Mouse (Mus musculus): ENCODE results near the gene Lrmda. TPM values are rescaled to one million over a fixed set of nuclear protein-coding genes. Genes with fewer than 3 reads are reported as not detected.

Gene Lrmda
- polyA plus RNA-seq, 1 experiment from 2014 or later = 0.33 TPM

GRCm38 (mm10) chr14:22192185-22192584, 172.7 kb downstream of the Lrmda start:
- Histone ChIP-seq H3K4me1 (0 out of 2 replicates have a peak, but pooled peaks cover 11% of the 10 kb centered on the region), H3K9me3 (no peaks in the 10 kb centered on the region), H3K4me2 (replicated peaks) (no peak overlapping the region), H3K9ac (no peak overlapping the region), H3K36me3 (no peaks in the 10 kb centered on the region), H3K27ac (no peak overlapping the region), H3K4me3 (no peak overlapping the region), H3K27me3 (replicated peaks) (no peaks in the 10 kb centered on the region)
- WGBS = 72% methylated on average over 9 of the region's 9 CpGs
- no peak for ATAC-seq (ENCODE audit: low FRiP score, low read depth)

- Histone ChIP-seq H3K27ac (no peak overlapping the region), H3K36me3 (no peaks in the 10 kb centered on the region), H3K27me3 (replicated peaks) (no peaks in the 10 kb centered on the region), H3K4me3 (no peak overlapping the region), H3K9ac (no peak overlapping the region), H3K4me1 (no peaks in the 10 kb centered on the region), H3K4me2 (replicated peaks) (no peak overlapping the region), H3K9me3 (no peaks in the 10 kb centered on the region)
- WGBS = 63% methylated on average over 11 of the region's 11 CpGs
- ATAC-seq (ENCODE audit: low FRiP score, low read depth) = no peak
Measured at GRCm38 (mm10) chr14:22198021-22198420, 178.5 kb downstream of the Lrmda start.

- WGBS = 83% methylated on average over 12 of the region's 12 CpGs
- no peak overlapping the region for H3K4me2 ChIP-seq (replicated peaks)
- H3K9me3 ChIP-seq = no peaks in the 10 kb centered on the region
- no peak overlapping the region for H3K9ac ChIP-seq
- H3K27me3 ChIP-seq (replicated peaks) = no peaks in the 10 kb centered on the region
- no peaks in the 10 kb centered on the region for H3K4me1 ChIP-seq
- H3K4me3 ChIP-seq = no peak overlapping the region
- ATAC-seq (ENCODE audit: low FRiP score, low read depth) = no peak
- no peaks in the 10 kb centered on the region for H3K36me3 ChIP-seq
- H3K27ac ChIP-seq = no peak overlapping the region
Measured at GRCm38 (mm10) chr14:22198641-22199425, 179.3 kb downstream of the Lrmda start.

- no peak for ATAC-seq (ENCODE audit: low FRiP score, low read depth)
Measured at GRCm38 (mm10) chr14:22201667-22202066, 182.2 kb downstream of the Lrmda start.

GRCm38 (mm10) chr14:22210601-22211000, 191.1 kb downstream of the Lrmda start:
- H3K36me3 ChIP-seq = no peaks in the 10 kb centered on the region
- H3K9ac ChIP-seq = no peak overlapping the region
- H3K4me3 ChIP-seq = no peak overlapping the region
- H3K27me3 ChIP-seq (replicated peaks) = peaks cover 7% of the 10 kb centered on the region; the same call in 1 of the 2 replicates
- H3K27ac ChIP-seq = no peak overlapping the region
- 87% methylated on average over 1 of the region's 1 CpGs for WGBS
- peaks cover 8% of the 10 kb centered on the region; the same call in 1 of the 2 replicates for H3K4me1 ChIP-seq
- ATAC-seq (ENCODE audit: low FRiP score, low read depth) = no peak
- H3K4me2 ChIP-seq (replicated peaks) = no peak overlapping the region
- no peaks in the 10 kb centered on the region for H3K9me3 ChIP-seq

More at GRCm38 (mm10) chr14:22201667-22202066, 182.2 kb downstream of the Lrmda start:
- H3K9ac ChIP-seq = no peak overlapping the region
- no peak overlapping the region for H3K27ac ChIP-seq
- 20% methylated on average over 2 of the region's 2 CpGs for WGBS
- no peak overlapping the region for H3K4me2 ChIP-seq (replicated peaks)
- no peaks in the 10 kb centered on the region for H3K9me3 ChIP-seq
- no peaks in the 10 kb centered on the region for H3K4me1 ChIP-seq
- no peaks in the 10 kb centered on the region for H3K36me3 ChIP-seq
- no peaks in the 10 kb centered on the region for H3K27me3 ChIP-seq (replicated peaks)
- H3K4me3 ChIP-seq = no peak overlapping the region

DNA sequence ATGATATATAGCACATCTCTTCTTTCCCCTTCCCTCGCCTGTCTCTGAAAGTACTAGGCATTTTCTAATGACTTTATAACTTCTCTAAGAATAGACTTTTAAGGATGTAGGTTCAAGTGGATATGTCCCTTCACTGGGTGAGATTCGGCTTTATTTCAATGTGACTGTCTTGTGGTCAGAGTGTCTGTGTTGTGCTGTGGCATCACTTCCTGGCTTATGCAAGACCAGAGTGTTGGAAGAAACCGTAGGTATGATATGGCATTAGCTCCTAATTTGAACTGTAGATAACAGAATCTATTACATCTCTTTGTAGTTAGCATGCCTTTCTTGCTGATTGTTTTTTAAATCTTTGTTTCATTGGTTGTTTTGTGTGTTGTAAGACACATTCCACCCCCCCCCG, 198.7 kb downstream of the Lrmda start:
- H3K4me2 ChIP-seq (replicated peaks) = no peak overlapping the region
- H3K36me3 ChIP-seq = no peaks in the 10 kb centered on the region
- H3K4me3 ChIP-seq = no peak overlapping the region
- WGBS = 90% methylated on average over 4 of the region's 4 CpGs
- H3K9ac ChIP-seq = no peak overlapping the region
- H3K27ac ChIP-seq = no peak overlapping the region
- no peak for ATAC-seq (ENCODE audit: low FRiP score, low read depth)
- H3K9me3 ChIP-seq = no peaks in the 10 kb centered on the region
- no peaks in the 10 kb centered on the region for H3K27me3 ChIP-seq (replicated peaks)
- peaks cover 8% of the 10 kb centered on the region; the same call in 1 of the 2 replicates for H3K4me1 ChIP-seq

DNA sequence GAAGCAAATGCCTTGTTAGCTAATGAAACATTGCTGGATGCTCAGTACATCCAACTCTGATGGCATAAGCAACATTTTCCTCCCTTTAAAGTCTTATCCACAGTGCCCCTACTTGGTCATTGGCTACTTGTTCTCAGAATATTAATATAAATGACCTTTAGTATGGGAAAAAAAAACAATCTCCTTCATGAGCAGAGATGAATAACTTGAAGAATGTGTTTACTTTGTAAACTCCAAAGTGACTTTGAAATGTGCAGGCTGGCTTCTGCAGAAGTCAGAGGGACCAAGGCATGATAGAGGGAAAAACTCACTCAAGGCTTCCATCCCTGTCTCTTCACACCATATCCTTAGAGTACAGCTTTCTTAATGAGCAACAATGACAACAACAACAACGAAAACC, 202.5 kb downstream of the Lrmda start:
- Histone ChIP-seq H3K27ac (no peak overlapping the region), H3K4me2 (replicated peaks) (no peak overlapping the region), H3K9ac (no peak overlapping the region), H3K9me3 (no peaks in the 10 kb centered on the region), H3K27me3 (replicated peaks) (no peaks in the 10 kb centered on the region; the same call in 1 of the 2 replicates), H3K4me3 (no peak overlapping the region), H3K36me3 (no peaks in the 10 kb centered on the region), H3K4me1 (no peaks in the 10 kb centered on the region)
- 87% methylated on average over 1 of the region's 1 CpGs for WGBS
- ATAC-seq (ENCODE audit: low FRiP score, low read depth) = no peak

GRCm38 (mm10) chr14:22222574-22222973, 203.1 kb downstream of the Lrmda start:
- no peaks in the 10 kb centered on the region for H3K4me1 ChIP-seq
- ATAC-seq (ENCODE audit: low FRiP score, low read depth) = no peak
- no peak overlapping the region for H3K9ac ChIP-seq
- H3K36me3 ChIP-seq = no peaks in the 10 kb centered on the region
- no peak overlapping the region for H3K4me2 ChIP-seq (replicated peaks)
- 87% methylated on average over 3 of the region's 3 CpGs for WGBS
- no peaks in the 10 kb centered on the region; the same call in 1 of the 2 replicates for H3K27me3 ChIP-seq (replicated peaks)
- H3K4me3 ChIP-seq = no peak overlapping the region
- no peaks in the 10 kb centered on the region for H3K9me3 ChIP-seq
- no peak overlapping the region for H3K27ac ChIP-seq

DNA sequence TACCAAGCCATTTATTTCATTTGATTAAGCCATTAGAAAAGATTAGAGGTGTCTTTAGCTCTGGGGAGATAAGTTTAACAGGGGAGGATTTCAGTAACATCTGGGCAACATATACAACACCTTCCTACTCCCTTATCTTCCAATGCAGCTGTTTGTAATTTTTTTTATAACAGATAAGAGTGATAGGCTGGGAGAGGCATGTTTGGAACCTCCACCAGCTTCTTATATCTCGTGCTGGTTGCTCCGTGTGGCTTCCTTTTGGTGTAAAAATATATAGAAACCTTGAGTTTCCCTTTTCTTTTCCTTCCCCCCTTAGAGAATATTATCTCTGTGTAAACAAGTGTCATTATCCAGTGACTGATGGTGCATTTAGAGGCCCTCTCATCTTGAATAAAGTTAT, 206.7 kb downstream of the Lrmda start:
- 81% methylated on average over 2 of the region's 2 CpGs for WGBS

DNA sequence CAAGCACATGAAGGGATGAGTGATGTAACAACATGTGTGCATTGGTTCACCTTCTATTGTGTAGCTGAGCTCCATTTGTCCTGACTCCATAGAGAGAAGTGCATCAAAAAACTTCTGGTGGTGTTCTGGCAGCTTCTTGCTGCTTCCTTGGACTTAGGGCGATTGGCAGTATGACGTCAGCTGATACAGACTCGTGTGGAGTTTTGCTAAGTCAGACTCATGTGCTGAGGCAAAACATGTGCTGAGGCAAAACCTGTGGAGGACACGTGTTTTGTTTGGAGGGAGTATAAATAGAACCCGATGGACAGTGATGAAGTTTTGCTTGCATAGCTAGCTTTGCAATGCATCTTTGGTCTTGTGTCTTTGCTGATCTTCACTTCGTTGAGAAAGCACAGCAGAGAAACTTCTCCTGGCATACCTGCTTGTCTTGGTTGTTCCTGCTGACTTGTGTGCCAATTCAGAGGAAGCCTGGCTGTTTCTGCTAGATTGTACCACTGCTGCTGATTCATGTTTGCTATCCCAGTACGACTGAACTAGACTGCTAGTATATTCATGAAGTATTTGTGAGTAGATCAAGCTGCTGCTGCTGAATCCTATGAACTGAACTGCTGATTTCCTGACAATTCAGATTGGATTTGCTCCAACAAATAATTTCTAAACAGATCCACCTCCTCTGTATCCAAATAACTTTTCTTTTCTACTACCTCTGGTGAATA, 208.9 kb downstream of the Lrmda start:
- H3K9ac ChIP-seq = no peak overlapping the region
- H3K4me1 ChIP-seq = no peaks in the 10 kb centered on the region
- no peaks in the 10 kb centered on the region for H3K9me3 ChIP-seq
- no peak for ATAC-seq (ENCODE audit: low FRiP score, low read depth)
- no peak overlapping the region for H3K4me3 ChIP-seq
- H3K4me2 ChIP-seq (replicated peaks) = no peak overlapping the region
- 90% methylated on average over 7 of the region's 7 CpGs for WGBS
- H3K27ac ChIP-seq = no peak overlapping the region
- H3K36me3 ChIP-seq = no peaks in the 10 kb centered on the region
- no peaks in the 10 kb centered on the region; the same call in 1 of the 2 replicates for H3K27me3 ChIP-seq (replicated peaks)

More for the DNA sequence above, 206.7 kb downstream of the Lrmda start:
- no peaks in the 10 kb centered on the region for H3K36me3 ChIP-seq
- ATAC-seq (ENCODE audit: low FRiP score, low read depth) = no peak
- no peak overlapping the region for H3K9ac ChIP-seq
- H3K27me3 ChIP-seq (replicated peaks) = no peaks in the 10 kb centered on the region; the same call in 1 of the 2 replicates
- no peak overlapping the region for H3K4me2 ChIP-seq (replicated peaks)
- no peaks in the 10 kb centered on the region for H3K4me1 ChIP-seq
- H3K4me3 ChIP-seq = no peak overlapping the region
- no peak overlapping the region for H3K27ac ChIP-seq
- no peaks in the 10 kb centered on the region for H3K9me3 ChIP-seq

DNA sequence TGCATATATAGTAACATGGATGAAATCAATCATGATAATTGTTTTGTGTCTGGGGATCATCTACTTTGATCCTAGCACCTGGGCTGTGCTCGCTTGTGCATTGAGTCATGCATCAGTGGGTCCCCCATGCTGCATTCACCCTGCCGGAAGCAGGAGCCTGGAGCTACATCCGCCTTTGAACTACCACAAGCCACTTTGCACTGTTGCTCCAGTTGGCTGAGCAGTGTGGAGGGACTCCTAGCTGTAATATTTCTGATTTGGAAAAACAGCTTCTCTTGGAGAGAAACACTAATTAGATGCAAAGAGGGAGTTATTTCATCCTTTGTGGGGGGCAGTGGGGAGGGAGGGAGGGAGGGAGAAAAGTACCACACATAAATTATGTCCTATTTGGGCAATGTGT, 220.8 kb downstream of the Lrmda start:
- Histone ChIP-seq H3K4me1 (peaks cover 6% of the 10 kb centered on the region), H3K4me2 (replicated peaks) (no peak overlapping the region), H3K9ac (no peak overlapping the region), H3K4me3 (no peak overlapping the region), H3K36me3 (no peaks in the 10 kb centered on the region), H3K9me3 (no peaks in the 10 kb centered on the region), H3K27me3 (replicated peaks) (no peaks in the 10 kb centered on the region), H3K27ac (no peak overlapping the region)
- 55% methylated on average over 3 of the region's 3 CpGs for WGBS
- ATAC-seq (ENCODE audit: low FRiP score, low read depth) = no peak

DNA sequence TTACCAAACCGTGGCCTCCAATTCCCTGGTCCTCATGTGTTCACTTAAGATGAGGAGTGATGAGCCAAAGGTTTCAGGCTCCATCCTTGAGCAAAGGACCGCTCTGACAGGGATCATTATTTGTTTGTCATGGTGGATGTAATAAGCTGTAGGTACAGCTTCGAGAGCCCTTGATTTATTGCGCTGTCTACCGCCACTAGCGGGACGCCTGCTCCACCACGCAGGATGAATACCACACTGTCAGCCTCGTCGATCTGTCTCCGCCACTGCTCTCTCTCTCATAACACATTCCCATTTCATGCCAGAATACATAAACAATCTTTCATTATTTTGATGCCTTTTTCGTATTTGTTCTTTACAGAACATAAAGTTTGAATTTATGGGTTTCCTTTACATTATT, 235.9 kb downstream of the Lrmda start:
- Histone ChIP-seq H3K27ac (no peak overlapping the region), H3K4me3 (no peak overlapping the region), H3K27me3 (replicated peaks) (no peaks in the 10 kb centered on the region), H3K9me3 (no peaks in the 10 kb centered on the region), H3K4me2 (replicated peaks) (no peak overlapping the region), H3K9ac (no peak overlapping the region), H3K4me1 (peaks cover 29% of the 10 kb centered on the region), H3K36me3 (no peaks in the 10 kb centered on the region)
- 49% methylated on average over 12 of the region's 12 CpGs for WGBS
- ATAC-seq (ENCODE audit: low FRiP score, low read depth) = no peak
